Mouse (Mus musculus) forebrain, embryonic 16.5 days (tissue): Measurements from ENCODE around the gene Ntng1. TPM values are rescaled to one million over a fixed set of nuclear protein-coding genes. Genes with fewer than 3 reads are reported as not detected.
A peak's percentile ranks its signal among the peaks of the same experiment; 100 is the strongest.

Source experiments
- ATAC-seq: fragments of 200-750 bp; cut with Nextera tagmentation; 2 replicates; pipeline ENCODE4 v1.8.0; 2017; ENCODE audit warnings: mild to moderate bottlenecking, moderate library complexity
- H3K27ac ChIP-seq: fragments of 300-500 bp; sonication (generic); 2 replicates; pipeline ENCODE4 v1.5.1; 2014; ENCODE audit warnings: low read length, control low read depth
- H3K27me3 ChIP-seq: fragments of 300-500 bp; sonication (generic); replicated peaks from 2 replicates; pipeline ENCODE4 v1.6.1; 2014; ENCODE audit warnings: low read length; ENCODE audit not compliant: control insufficient read depth, insufficient read depth
- H3K36me3 ChIP-seq: fragments of 300-500 bp; sonication (generic); 2 replicates; pipeline ENCODE4 v1.6.1; 2014; ENCODE audit not compliant: control insufficient read depth, insufficient read depth
- H3K4me1 ChIP-seq: fragments of 300-500 bp; sonication (generic); replicated peaks from 2 replicates; pipeline ENCODE4 v1.6.1; 2014; ENCODE audit warnings: low read length; ENCODE audit not compliant: control insufficient read depth, insufficient read depth
- H3K4me2 ChIP-seq: fragments of 300-500 bp; sonication (generic); 2 replicates; pipeline ENCODE4 v1.6.1; 2014; ENCODE audit warnings: mild to moderate bottlenecking, low read length, control low read depth
- H3K4me3 ChIP-seq: fragments of 300-500 bp; sonication (generic); replicated peaks from 2 replicates; pipeline ENCODE4 v1.5.1; 2014; ENCODE audit warnings: mild to moderate bottlenecking, low read length, control low read depth
- H3K9ac ChIP-seq: fragments of 300-500 bp; sonication (generic); replicated peaks from 2 replicates; pipeline ENCODE4 v1.6.1; 2014; ENCODE audit warnings: low read depth, low read length, control low read depth
- H3K9me3 ChIP-seq: fragments of 300-500 bp; sonication (generic); 2 replicates; pipeline ENCODE4 v1.6.1; 2016; ENCODE audit warnings: low read length; ENCODE audit not compliant: control insufficient read depth
- WGBS: fragments of 180-500 bp; shearing (Covaris S2); extraction: QIAGEN DNeasy Blood & Tissue Kit; methylation state at CpG from one replicate; pipeline ENCODE4 v1.1.7; 2014; 5-methylcytosine and 5-hydroxymethylcytosine counted together
- polyA plus RNA-seq: library from polyadenylated mRNA; unstranded; fragments of >200 nt; fragmentation: Nextera tagmentation; extraction: Ambion mirVana; gene quantifications from 2 replicates; pipeline ENCODE4 v1.2.1, GENCODE M21; 2015

Gene Ntng1
- polyA plus RNA-seq, 1 experiment from 2014 or later, result 10.7 TPM

- no peak for ATAC-seq
- H3K4me1 ChIP-seq, result peaks cover 7% of the 10 kb centered on the region
- no peaks in the 10 kb centered on the region for H3K36me3 ChIP-seq
- H3K9me3 ChIP-seq, result no peaks in the 10 kb centered on the region
- H3K4me3 ChIP-seq, result no peak overlapping the region
- H3K4me2 ChIP-seq, result no peak overlapping the region
- H3K27me3 ChIP-seq, result no peaks in the 10 kb centered on the region
- WGBS, result 83% methylated on average over 9 of the region's 9 CpGs
- no peak overlapping the region for H3K9ac ChIP-seq
- H3K27ac ChIP-seq, result no peak overlapping the region
These were observed 10.7 kb downstream of the Ntng1 start for GRCm38 (mm10) chr3:110133150-110133549.

- Histone ChIP-seq H3K27ac (no peak overlapping the region), H3K4me2 (no peak overlapping the region), H3K9ac (no peak overlapping the region)
These were observed 11.5 kb downstream of the Ntng1 start for GRCm38 (mm10) chr3:110132289-110132688.

GRCm38 (mm10) chr3:110131043-110131891, 12.5 kb downstream of the Ntng1 start:
- no peaks in the 10 kb centered on the region for H3K9me3 ChIP-seq
- H3K27me3 ChIP-seq, result no peaks in the 10 kb centered on the region
- H3K4me2 ChIP-seq, result peak overlapping the region; percentile 43
- H3K4me3 ChIP-seq, result peak overlapping the region; percentile 14; the same call in 1 of the 2 replicates
- H3K4me1 ChIP-seq, result peaks cover 7% of the 10 kb centered on the region
- WGBS, result 32% methylated on average over 18 of the region's 18 CpGs
- H3K9ac ChIP-seq, result 0 out of 2 replicates have a peak overlapping the region, but pooled peaks have one; percentile 25
- ATAC-seq, result peak; percentile 78
- no peaks in the 10 kb centered on the region for H3K36me3 ChIP-seq
- H3K27ac ChIP-seq, result no peak overlapping the region

More at GRCm38 (mm10) chr3:110132289-110132688, 11.5 kb downstream of the Ntng1 start:
- WGBS, result 67% methylated on average over 8 of the region's 8 CpGs
- H3K4me3 ChIP-seq, result no peak overlapping the region
- H3K36me3 ChIP-seq, result no peaks in the 10 kb centered on the region
- peaks cover 7% of the 10 kb centered on the region for H3K4me1 ChIP-seq
- no peaks in the 10 kb centered on the region for H3K27me3 ChIP-seq
- no peak for ATAC-seq
- H3K9me3 ChIP-seq, result no peaks in the 10 kb centered on the region

DNA sequence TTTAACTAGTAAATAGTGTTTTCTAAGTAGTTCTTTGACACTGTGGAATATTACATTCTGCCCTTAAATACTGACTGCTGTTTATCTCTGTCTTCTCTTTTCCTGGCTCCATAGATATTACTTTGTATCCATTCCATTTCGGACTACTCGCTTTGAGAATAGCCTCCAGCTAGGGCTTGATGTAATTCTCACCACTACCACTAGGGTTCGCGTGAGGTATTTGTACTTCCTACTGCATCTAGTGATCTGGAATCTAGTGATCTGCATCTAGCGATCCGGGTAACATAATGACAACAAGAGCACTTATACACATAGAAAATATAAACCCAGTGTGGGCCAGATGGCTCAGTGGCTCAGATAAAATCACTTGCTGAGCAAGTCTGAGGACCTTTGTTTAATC, 14.2 kb downstream of the Ntng1 start:
- ATAC-seq, result no peak
- Histone ChIP-seq H3K4me1 (peaks cover 7% of the 10 kb centered on the region), H3K36me3 (no peaks in the 10 kb centered on the region), H3K4me3 (no peak overlapping the region), H3K4me2 (no peak overlapping the region), H3K9me3 (no peaks in the 10 kb centered on the region), H3K27ac (no peak overlapping the region), H3K27me3 (no peaks in the 10 kb centered on the region), H3K9ac (no peak overlapping the region)
- 71% methylated on average over 6 of the region's 6 CpGs for WGBS

DNA sequence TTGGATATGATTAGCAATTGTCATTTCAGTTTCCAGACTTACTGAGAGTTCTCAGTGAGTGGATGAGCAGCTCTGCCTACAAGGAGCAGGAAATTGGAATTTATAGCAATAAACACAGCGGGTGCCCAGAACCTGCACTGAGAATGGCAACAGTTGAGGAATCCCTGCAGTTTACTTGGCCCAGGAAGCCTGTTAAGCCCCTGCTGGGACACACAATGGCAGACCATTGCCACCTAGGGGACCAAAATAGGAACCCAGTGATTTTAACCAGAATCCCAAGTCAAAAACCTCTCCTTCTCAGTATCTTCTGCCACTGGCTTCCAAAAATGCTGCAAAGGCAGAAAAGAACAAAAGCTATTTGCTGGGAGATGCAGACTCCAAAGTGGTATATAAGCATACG, 37.8 kb downstream of the Ntng1 start:
- H3K27me3 ChIP-seq, result no peaks in the 10 kb centered on the region
- H3K4me1 ChIP-seq, result no peaks in the 10 kb centered on the region
- no peak overlapping the region for H3K4me3 ChIP-seq
- no peaks in the 10 kb centered on the region for H3K9me3 ChIP-seq
- H3K4me2 ChIP-seq, result no peak overlapping the region
- H3K27ac ChIP-seq, result no peak overlapping the region
- 47% methylated on average over 2 of the region's 2 CpGs for WGBS
- no peak overlapping the region for H3K9ac ChIP-seq
- H3K36me3 ChIP-seq, result no peaks in the 10 kb centered on the region
- ATAC-seq, result no peak

- Histone ChIP-seq H3K36me3 (no peaks in the 10 kb centered on the region), H3K9me3 (no peaks in the 10 kb centered on the region), H3K4me1 (peaks cover 4% of the 10 kb centered on the region), H3K9ac (no peak overlapping the region), H3K27me3 (no peaks in the 10 kb centered on the region), H3K4me2 (no peak overlapping the region), H3K27ac (0 out of 2 replicates have a peak overlapping the region, but pooled peaks have one; percentile 18), H3K4me3 (no peak overlapping the region)
- no peak for ATAC-seq
- 50% methylated on average over 2 of the region's 2 CpGs for WGBS
These were observed 49.4 kb downstream of the Ntng1 start for GRCm38 (mm10) chr3:110094407-110094806.

- Histone ChIP-seq H3K27ac (0 out of 2 replicates have a peak overlapping the region, but pooled peaks have one; percentile 18), H3K4me2 (no peak overlapping the region), H3K4me3 (no peak overlapping the region), H3K9me3 (no peaks in the 10 kb centered on the region), H3K4me1 (peaks cover 4% of the 10 kb centered on the region), H3K9ac (no peak overlapping the region), H3K27me3 (no peaks in the 10 kb centered on the region), H3K36me3 (no peaks in the 10 kb centered on the region)
- ATAC-seq, result peak; percentile 77
- WGBS, result 32% methylated on average over 3 of the region's 3 CpGs
These were observed 49.8 kb downstream of the Ntng1 start for GRCm38 (mm10) chr3:110094003-110094402.

DNA sequence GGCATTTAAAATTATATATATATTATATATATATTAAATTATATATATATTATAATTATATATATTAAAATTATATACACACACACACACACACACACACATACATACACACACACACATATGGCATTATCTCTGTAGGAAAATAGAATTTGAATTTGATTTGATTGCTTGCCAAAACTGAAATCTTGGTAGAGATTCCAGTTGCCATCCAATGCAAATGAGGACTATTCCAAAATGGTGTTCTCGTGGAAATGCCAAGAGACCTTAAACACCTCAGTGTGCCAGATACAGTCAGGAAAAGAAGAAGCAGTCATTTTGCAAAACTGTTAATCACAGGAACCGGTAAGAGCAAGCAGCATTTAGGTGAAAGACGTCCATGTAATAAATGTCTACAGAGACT, 51.3 kb downstream of the Ntng1 start:
- WGBS, result 52% methylated on average over 3 of the region's 3 CpGs
- H3K9me3 ChIP-seq, result no peaks in the 10 kb centered on the region
- H3K36me3 ChIP-seq, result no peaks in the 10 kb centered on the region
- peak; percentile 19; the same call in 1 of the 2 replicates for ATAC-seq
- no peak overlapping the region for H3K4me3 ChIP-seq
- no peak overlapping the region for H3K4me2 ChIP-seq
- H3K27ac ChIP-seq, result no peak overlapping the region
- H3K27me3 ChIP-seq, result no peaks in the 10 kb centered on the region
- H3K4me1 ChIP-seq, result peaks cover 4% of the 10 kb centered on the region
- no peak overlapping the region for H3K9ac ChIP-seq

- no peaks in the 10 kb centered on the region for H3K27me3 ChIP-seq
- no peaks in the 10 kb centered on the region for H3K36me3 ChIP-seq
- 89% methylated on average over 6 of the region's 6 CpGs for WGBS
- H3K4me2 ChIP-seq, result no peak overlapping the region
- no peak overlapping the region for H3K4me3 ChIP-seq
- no peaks in the 10 kb centered on the region for H3K4me1 ChIP-seq
- no peaks in the 10 kb centered on the region for H3K9me3 ChIP-seq
- no peak overlapping the region for H3K27ac ChIP-seq
- ATAC-seq, result no peak
- no peak overlapping the region for H3K9ac ChIP-seq
These were observed 56.6 kb downstream of the Ntng1 start for GRCm38 (mm10) chr3:110087189-110087588.
